Mouse (Mus musculus) skeletal muscle tissue, adult 2 months (tissue): Measurements from ENCODE around the gene Veph1.

Experiments used
- DNase-seq: peaks from one replicate; pipeline ENCODE4 v3.0.0-alpha.2; 2012; ENCODE audit warnings: low read depth, low spot score

Veph1 gene

DNA sequence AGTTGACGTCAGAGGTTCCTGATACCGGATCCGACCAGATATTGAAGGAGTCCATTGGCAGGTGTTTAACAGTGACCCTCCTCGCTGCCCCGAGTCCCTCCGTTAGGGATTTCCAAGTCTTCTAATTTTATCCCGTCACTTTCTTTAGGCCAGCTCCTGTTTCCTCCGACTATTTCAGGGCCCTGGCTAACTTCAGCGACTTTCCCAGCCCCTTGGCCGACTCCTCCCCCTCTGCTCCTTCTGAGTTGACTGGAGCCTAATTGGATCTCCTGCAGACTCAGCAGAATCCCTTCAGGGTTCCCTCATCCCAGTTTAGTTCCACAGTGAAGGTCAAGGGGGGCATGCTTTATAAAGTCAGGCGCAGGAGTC is 75.4 kb downstream of the Veph1 start:
- DNase-seq = peak; percentile 85

DNA sequence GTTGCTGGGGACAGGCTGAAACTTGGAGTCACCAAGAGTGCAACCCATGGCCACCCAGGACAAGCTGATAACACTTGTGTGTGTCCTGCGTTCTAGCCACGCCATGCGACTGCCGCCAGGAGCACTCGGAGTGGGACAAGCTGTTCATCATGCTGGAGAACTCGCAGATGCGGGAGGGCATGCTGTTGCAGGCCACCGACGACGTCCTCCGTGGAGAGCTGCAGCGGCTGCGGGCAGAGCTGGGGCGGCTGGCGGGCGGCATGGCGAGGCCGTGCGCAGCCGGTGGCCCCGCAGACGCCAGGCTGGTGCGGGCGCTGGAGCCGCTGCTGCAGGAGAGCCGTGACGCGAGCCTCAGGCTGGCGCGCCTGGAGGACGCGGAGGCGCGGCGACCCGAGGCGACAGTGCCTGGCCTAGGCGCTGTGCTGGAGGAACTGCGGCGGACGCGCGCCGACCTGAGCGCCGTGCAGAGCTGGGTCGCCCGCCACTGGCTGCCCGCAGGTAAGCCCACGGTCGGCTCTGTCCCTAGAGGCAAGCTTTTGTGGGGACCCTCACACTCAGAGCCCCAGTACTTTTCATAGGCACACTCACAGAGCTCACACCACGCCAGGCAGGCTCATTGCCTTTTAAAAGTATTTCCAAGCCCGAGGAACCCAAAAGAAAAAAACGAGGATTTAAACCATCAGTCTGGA is 75.9 kb downstream of the Veph1 start:
- peak; percentile 59 for DNase-seq

DNA sequence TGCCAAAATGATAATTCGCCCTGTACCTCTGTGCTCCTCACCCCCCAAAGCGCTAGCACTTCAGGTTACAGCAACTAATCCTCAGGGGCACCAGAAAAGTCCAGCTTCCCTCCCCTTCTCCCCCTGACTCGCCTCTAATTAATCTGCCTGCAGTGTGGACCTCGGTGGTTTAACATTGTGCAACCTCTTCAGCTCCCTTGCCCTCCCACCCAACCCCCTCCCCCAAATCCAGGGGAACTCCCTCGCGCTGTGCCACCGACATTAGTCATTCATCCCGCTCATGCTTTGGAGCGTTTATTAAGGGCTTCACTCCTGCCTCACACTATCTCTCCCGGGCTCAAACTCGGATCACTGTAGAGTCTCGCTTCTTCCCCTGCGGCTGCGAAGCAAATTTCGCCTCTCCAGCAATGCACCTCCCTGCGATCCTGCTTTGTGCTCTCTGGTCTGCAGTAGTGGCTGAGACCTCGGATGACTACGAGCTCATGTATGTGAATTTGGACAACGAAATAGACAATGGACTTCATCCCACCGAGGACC is 76.9 kb downstream of the Veph1 start, which contains the start of gene Ptx3:
Ptx3 (plus strand) TSS at position 256 of the 537 bp plus-strand sequence.
- no peak for DNase-seq

DNA sequence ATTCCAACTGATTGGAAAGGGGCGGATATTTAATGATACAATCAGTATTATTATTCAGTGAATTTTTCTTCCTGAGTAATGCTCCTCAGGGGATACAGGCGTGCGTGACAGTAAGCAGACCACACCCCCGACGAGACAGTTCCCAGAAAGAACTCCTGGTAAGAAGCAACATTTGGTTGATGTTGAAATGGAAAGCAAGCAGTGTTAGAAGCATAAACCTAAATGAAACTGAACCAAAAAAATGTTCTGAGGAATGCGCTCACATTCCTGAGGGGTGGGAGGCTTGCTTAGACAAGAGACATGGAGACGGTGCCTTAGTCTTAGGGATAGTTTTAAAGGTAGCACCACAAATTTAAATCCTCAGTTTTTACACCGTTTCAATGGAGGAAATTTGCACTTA is 80.9 kb downstream of the Veph1 start:
- DNase-seq = peak; percentile 26

DNA sequence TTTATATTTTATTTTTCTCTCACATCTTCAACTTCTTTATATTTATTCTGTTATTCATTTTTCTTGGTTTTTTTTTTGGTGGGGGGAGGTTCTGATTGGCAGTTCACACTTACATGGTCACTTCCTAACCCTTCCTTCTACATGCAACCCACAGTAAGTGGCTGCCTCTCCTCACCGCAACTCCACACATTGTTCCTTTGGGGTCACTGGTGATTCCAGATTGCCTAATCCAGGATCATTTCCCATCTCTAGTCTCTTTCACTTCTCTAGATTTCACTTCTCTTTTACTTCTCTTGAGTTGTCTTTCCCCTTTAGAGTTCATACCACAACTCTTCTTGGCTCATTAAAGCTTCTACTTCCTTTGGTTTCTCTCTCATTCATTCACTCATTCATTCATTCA is 83.1 kb downstream of the Veph1 start:
- no peak for DNase-seq

DNA sequence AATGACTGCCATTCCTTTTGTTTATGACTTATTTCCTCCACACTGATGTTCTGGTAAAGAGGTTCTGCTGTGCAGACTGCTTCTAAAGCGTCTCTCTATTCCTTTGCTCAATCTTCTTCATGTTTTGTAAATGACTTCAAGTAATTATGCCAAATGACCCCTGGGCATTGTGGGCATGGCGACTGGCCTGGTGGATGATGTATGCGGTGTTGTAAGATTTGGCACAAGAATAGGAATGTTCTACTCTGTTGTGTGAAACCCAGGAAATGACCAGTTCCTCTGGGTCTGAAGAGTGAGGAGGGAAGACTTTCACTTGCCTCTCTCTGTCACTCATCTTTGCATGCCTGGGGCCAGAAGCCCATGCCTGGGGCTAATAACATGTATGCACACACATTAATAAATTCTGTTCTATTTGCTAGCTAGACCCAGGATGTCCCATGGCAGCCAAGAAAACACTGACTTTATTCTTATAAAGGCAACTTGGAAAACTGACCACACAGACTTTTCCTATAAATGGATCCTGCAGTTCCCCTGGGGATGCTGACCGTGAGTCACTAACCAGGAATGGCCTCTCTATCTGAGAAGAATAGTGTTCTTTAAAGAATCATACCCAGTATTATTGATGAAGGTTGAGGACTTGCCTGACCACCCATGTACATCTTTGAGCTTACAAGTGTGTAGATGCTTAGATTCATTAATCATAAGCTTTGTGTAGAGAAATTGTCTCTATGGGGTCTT is 87.6 kb downstream of the Veph1 start:
- no peak for DNase-seq

DNA sequence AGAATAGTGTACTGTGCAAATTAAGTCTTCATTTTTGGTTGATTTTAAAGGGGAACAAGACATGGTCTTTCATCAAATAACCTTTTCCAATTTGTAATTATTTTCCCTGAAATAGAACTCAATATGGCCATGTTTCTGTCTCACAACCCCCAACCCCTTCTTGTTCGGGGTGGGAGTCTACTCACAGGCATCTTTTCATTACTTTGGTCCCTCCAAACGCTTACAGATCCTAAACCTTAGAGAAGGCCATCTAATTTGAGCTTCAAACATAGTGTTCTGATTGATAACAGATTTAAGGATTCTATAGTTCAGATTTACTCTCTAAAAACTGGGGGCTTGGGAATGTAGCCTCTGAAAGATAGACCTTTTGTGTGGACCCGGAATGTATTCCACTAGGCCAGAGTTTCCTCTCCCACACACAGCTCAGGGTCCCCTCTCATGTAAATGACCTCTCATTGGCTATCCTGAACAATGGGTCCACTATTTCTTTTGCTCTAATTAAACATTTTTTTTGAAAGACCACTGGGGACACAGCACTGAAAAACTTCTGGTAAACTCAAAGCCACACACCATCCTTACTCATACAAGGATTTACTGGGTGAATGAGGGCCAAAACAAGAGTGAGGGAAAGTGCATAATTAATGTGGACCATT is 102.6 kb downstream of the Veph1 start:
- DNase-seq = no peak

DNA sequence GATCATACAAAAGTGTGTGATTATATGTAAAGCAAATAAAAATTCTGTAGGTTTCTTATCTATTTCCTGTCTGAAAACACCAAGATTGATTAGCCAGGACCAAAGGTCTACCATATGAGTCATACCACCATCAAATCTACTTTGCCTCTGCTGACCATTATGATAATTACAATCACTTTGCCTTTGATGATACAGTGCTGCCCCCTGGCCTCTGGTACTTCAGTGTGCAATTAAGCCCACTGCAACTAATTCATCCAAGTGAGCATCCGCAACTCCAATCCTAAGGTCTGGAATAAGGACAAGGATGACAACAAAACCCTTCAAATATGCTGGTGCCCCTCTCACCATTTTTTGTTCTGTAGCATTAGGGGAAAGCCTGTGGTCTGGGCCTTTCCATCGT is 117.0 kb downstream of the Veph1 start:
- no peak for DNase-seq

DNA sequence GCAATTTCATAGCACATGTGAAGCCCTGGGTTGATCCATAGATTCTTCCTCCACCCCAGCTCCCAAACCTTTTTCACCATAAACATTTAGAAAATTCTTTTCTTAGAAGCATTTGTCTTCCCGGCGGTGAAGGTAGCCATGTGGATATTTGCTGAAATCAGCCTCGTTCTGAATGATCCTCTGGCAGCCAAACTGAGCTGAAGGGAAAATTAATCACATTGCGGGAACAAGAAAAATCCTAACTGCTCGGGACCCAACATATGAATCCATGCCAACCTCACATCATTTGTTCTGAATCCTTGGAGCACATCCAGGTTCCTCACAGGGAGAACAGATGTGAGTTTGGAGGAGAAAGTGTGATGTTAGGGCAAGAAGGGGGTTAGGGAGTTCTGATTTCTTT is 123.7 kb downstream of the Veph1 start:
- DNase-seq = peak; percentile 46

DNA sequence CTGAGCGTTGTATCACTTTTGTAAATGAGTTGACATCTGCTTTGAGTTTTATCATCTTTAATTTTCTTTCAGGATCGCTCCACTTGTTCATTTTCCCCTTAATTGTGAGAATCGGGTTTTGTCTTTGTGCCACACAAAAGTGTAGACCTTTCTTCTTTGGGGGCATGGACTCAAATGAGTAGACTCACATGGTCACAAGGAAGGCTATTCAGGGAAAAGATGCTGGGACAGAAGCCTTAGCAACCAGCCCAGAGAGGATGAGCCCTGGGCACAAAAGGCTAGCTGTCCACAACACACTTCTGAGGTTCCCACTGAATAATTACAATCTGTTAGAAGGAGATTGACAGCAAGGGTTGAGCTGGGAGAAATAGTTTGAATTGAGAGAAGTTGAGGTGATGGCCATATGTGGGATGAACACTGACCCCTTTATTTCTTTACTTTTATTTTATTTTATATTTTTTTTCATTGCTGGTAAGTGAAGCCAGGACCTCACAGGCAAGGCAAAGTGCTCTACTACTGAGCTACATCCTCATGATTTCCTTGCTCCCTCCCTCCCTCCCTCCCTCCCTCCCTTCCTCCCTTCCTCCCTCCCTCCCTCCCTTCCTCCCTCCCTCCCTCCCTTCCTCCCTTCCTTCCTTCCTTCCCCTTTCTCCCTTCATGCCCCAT is 126.6 kb downstream of the Veph1 start:
- DNase-seq = no peak

DNA sequence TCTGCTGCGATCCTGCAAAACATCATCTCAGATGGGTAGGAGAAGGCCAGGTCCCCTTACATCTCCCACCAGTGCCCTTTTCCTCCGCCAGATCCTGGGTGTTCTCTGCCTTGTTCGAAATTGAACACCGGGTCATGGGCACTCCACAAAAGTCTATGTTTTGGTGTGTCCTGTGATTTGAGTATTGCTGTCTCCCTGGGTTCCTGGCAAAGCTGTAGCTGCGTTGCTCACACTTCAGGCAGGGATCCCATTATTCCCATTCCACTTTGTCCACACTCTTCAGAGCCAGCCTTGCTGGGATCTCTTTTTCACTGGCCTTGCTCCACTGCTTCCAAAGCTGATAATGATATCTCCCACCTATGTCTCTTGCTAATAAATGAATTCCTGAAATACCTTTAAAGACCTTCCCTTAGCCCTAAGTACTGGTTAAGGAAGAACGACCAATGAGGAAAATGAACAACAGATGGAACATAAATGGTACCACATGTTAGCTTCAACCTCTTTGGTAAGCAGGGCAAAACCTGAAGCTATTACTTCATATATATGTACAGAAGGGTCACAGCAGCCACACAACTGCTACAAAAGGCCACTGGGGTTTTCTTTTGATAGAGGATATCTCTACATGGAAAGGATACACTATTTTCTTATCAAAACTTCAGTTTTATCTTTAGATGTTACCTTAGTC is 129.9 kb downstream of the Veph1 start:
- no peak for DNase-seq

DNA sequence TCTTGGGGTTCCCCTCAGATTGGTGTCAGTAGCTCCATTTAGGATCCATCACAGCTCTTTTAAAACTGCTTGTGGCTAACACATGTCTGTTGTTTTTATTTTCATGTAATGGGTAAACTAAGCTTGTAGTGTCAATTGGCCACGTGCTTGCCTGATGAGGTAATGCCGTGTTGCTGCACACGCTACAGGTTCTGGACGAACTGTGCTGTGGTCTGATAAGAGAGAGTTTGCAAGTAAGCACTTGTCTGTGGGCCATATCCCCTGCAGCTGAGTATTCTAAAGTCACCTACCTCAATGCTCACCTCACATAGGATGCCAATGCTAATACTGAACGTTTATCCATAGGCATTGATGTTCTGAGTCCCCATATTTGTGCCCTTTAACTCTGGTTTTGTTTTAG is 131.6 kb downstream of the Veph1 start:
- DNase-seq = no peak

DNA sequence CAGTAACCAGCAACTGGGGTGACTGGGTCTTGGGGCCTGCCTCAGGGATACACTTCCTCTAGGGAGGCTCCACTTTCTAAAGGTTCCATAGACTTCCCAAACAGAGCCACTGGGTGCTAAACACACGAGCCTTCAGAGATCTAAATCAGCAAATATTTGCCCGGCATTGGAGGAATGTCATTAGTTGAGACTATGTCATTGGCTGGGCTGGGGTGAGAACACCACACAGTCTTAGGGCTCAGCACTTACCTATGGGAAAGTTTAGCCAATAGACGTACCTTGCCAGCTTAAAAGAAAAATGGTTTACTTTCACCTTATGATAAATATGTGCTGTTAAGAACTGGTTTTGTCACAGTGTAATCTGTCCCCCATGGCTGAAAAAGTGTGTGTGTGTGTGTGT is 132.1 kb downstream of the Veph1 start:
- DNase-seq = no peak

DNA sequence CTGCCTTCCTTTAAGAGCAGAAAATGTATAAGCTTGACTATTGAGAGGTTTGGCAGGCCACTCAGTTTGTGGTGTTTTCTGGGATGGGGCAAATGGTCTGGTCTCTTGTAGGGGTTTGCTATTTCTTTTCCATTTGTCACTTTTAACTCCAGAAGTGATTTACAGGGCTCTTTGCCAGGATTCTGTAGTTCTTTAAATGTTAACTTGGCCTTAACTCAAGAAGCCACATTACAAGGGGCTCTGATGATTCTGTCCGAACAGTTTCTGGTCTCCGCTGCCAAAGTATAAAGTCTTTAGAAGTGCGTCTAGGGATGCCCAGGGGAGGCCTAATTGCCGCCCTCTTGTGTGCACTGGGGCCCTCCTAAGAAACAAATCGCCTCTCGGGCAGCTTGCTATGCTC is 134.0 kb downstream of the Veph1 start:
- DNase-seq = no peak

DNA sequence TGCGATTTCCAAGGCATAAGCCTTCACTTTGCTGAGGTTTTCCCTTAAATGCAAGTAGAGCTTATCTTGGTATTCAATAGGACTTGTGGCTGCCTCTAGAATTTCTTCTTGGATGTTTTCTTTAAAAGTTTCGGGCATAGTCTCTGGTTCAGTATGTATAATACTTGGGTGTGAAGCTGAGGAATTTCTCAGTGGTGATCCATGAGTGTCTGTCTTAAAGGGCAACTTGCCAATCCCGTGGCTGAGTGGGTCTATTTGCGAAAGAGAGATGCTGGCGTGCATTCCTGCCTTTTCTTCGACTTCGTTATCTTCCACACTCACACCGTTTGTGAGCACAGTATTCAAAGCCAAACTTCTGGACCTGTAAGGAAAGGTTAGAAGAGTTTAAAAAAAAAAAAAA is 138.7 kb downstream of the Veph1 start:
- no peak for DNase-seq

DNA sequence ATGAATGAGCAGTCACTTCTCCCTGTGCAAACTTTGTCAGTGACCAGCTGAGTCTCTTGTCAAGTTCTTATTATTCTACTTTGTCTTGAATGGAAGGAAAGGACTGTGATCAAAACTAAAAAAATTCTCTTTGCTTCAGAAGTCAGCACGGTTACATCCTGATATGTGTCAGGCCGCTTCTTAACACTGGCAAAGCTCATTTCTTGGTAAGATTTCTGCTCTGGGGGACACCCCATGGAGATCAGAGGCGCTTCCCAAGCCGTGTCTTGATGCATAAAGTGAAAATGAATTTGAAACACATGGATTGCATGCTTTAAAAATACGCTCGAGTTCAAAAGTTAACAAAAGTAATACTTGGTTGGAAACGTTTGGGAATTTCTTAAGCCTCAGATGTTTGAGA is 159.0 kb downstream of the Veph1 start:
- no peak for DNase-seq

DNA sequence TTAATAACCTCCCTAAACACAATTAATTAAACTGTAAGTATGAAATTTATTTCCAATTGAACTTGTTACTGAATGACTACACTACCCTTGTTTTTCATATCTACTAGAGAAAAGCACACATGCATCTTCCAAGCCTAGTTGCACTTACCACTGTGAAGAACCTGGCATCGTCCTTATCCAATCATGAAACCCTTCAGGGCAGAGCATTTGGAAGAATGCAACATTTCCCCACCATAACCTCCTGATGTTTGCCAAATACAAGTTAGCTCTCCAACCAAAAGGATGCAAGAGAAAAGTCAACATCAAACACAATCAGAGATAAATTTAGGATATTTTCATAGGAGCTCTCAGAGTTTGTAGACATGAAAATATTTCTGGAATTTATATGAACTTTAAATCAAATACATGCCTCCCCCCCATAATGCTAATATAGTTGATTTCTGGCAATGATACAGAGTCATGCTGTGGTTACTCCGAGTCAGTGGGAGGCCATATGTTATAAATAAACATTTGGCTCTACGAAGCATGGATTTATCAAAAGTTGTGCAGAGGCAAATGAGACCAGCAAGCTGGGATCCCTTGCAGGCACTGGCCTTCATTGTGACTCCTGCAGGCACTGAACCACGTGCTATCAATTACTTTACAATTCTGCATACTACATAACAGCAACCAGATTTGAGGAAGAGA is 165.2 kb downstream of the Veph1 start:
- DNase-seq = no peak

DNA sequence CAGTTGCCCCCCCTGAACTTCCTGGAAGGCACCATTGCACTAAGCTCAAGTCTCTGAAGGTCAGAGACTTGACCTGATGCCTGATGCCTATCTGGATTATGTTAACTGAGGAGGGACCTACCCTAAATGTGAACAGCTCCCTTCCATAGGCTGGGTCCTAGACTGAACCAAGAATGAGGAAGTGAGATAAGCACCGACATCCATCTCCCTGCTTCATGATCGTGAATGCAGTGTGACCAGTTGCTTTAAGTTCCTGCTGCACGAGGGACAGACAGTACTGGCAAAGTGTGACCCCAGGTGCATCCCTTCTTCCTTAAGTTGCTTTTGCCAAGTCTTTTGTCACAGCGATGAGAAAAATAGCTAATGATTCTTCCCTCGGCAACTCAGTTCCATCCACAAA is 166.9 kb downstream of the Veph1 start:
- no peak for DNase-seq

DNA sequence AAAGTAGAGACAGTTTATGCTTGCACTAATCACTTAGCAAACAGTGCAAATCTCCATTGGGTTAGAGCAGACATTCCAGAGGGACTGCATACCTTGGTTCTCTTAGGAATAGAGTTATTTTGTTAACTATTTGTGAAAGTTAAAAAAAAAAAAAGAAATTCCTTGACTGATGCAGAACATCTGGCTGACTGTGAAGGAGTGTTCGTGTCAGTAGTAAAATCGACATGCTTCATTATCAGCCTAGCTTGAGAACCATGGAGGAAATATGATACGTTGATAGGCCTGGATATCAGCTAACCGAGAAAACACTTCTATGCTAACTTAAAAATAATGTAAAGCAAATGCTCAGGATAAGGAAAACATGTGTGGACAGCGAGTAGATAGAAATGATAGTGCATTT is 191.1 kb downstream of the Veph1 start:
- no peak for DNase-seq

DNA sequence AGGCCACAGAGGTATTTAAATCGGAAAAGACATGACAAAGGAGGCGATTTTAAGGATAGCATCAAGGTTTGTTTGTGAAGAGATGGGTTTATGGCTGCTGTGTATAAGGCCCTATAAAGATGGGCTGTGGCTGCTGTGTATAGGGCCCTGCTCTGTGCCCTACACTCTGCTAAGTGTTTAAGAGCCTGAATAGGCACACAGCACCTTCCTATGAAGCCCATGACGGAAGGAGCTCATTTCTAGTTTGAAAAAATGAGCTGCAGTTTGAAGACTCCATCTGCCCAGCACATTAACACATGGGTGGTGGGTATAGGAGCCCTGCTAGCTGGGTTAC is 194.1 kb downstream of the Veph1 start:
- no peak for DNase-seq
